In the genomic region with DNA sequence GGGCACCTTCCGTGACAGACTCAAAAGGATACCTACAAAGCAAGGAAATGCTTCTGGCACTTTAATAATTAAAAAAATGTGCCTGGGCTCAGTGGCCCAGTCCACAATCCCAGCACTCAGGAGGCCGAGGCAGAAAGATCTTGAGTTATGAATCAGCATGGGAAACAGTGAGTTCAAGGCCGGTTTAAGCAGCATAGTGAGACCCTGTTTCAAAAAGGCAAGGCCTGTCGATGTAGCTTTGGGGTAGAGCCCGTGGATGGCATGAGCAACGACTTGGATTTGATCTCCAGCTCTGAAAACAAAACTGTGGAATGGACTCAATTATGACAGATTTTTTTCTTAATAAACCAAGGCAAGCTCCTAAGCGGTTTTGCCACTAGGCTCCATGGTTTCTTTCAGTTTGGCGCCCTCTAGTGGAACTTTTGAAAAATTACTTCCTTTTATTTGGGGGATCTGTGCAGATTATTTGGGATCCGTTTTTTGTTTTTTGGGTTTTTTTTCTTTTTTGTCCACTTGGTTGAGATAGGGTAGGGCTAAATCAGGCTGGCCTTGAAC, we compare ENCODE assay signal across 8 mouse cellular contexts. TPM values are rescaled to one million over a fixed set of nuclear protein-coding genes. Genes with fewer than 3 reads are reported as not detected.
DNase-seq lines count a peak whose midpoint lies in the region; ATAC-seq and TF ChIP-seq lines count a peak whose summit lies in the region.

No protein-coding gene starts in this region.

- TF ChIP-seq POLR2A in limb, embryonic 14.5 days (IDR thresholded peaks at IDR 0.05; ENCODE audit: borderline replicate concordance, extremely low read depth, insufficient read depth, insufficient read length), result no peak

- no peaks in the 10 kb centered on the region for H3K4me1 ChIP-seq in hindbrain, embryonic 11.5 days (replicated peaks; ENCODE audit: control insufficient read depth, insufficient read depth, low read length)
- no peaks in the 10 kb centered on the region for H3K4me1 ChIP-seq in hindbrain, embryonic 16.5 days (ENCODE audit: control insufficient read depth, insufficient read depth, low read depth, low read length)
- no peaks in the 10 kb centered on the region for H3K4me1 ChIP-seq in limb, embryonic 14.5 days (ENCODE audit: control insufficient read depth, insufficient read depth, low read length)

- no peak overlapping the region for H3K9ac ChIP-seq in hindbrain, embryonic 11.5 days (ENCODE audit: low read depth, low read length)
- H3K9ac ChIP-seq in hindbrain, embryonic 16.5 days (ENCODE audit: low read depth, low read length), result no peak overlapping the region
- no peak overlapping the region for H3K9ac ChIP-seq in limb, embryonic 14.5 days (ENCODE audit: low read depth, low read length, severe bottlenecking)

- H3K27me3 ChIP-seq in hindbrain, embryonic 11.5 days (ENCODE audit: control insufficient read depth, insufficient read depth, low read length), result no peaks in the 10 kb centered on the region
- no peaks in the 10 kb centered on the region for H3K27me3 ChIP-seq in hindbrain, embryonic 16.5 days (replicated peaks; ENCODE audit: control insufficient read depth, insufficient read depth, low read length)
- no peaks in the 10 kb centered on the region for H3K27me3 ChIP-seq in limb, embryonic 14.5 days (ENCODE audit: control insufficient read depth, insufficient read depth, low read length)

- WGBS in hindbrain, embryonic 11.5 days, result 33% methylated on average over 9 of the region's 9 CpGs
- WGBS in hindbrain, embryonic 16.5 days, result 29% methylated on average over 9 of the region's 9 CpGs
- 22% methylated on average over 9 of the region's 9 CpGs for WGBS in limb, embryonic 14.5 days

- no peak overlapping the region for H3K27ac ChIP-seq in hindbrain, embryonic 11.5 days (ENCODE audit: low read depth, low read length)
- no peak overlapping the region for H3K27ac ChIP-seq in hindbrain, embryonic 16.5 days (ENCODE audit: low read depth, low read length)
- H3K27ac ChIP-seq in limb, embryonic 14.5 days (replicated peaks; ENCODE audit: low read depth, low read length), result no peak overlapping the region

- ATAC-seq in hindbrain, embryonic 11.5 days (ENCODE audit: low FRiP score), result no peak
- ATAC-seq in hindbrain, embryonic 16.5 days, result no peak
- peak; percentile 71; the same call in 1 of the 2 replicates for ATAC-seq in common myeloid progenitor, adult 5-6 weeks (replicated peaks; ENCODE audit: low read depth, poor library complexity, severe bottlenecking)
- no peak for ATAC-seq in limb, embryonic 14.5 days (ENCODE audit: low FRiP score, low read depth)

- no peak overlapping the region for H3K4me3 ChIP-seq in hindbrain, embryonic 11.5 days (ENCODE audit: low read depth, low read length)
- H3K4me3 ChIP-seq in hindbrain, embryonic 16.5 days (ENCODE audit: low read length), result no peak overlapping the region
- H3K4me3 ChIP-seq in limb, embryonic 14.5 days (replicated peaks; ENCODE audit: low read length), result no peak overlapping the region

- H3K4me2 ChIP-seq in hindbrain, embryonic 11.5 days (replicated peaks; ENCODE audit: low read depth, low read length), result no peak overlapping the region
- no peak overlapping the region for H3K4me2 ChIP-seq in hindbrain, embryonic 16.5 days (ENCODE audit: low read length)
- no peak overlapping the region for H3K4me2 ChIP-seq in limb, embryonic 14.5 days (replicated peaks; ENCODE audit: low read depth, low read length, severe bottlenecking)

- no peaks in the 10 kb centered on the region for H3K9me3 ChIP-seq in hindbrain, embryonic 11.5 days (ENCODE audit: control insufficient read depth, low read length)
- no peaks in the 10 kb centered on the region for H3K9me3 ChIP-seq in hindbrain, embryonic 16.5 days (ENCODE audit: control insufficient read depth, low read length)
- H3K9me3 ChIP-seq in limb, embryonic 14.5 days (ENCODE audit: control insufficient read depth, low read length), result no peaks in the 10 kb centered on the region

- H3K36me3 ChIP-seq in hindbrain, embryonic 11.5 days (ENCODE audit: control insufficient read depth, insufficient read depth, low read length), result no peaks in the 10 kb centered on the region
- no peaks in the 10 kb centered on the region for H3K36me3 ChIP-seq in hindbrain, embryonic 16.5 days (ENCODE audit: control insufficient read depth, insufficient read depth, low read length)
- no peaks in the 10 kb centered on the region for H3K36me3 ChIP-seq in limb, embryonic 14.5 days (ENCODE audit: control insufficient read depth, insufficient read depth, low read length)

- peak; percentile 80 for DNase-seq in hindbrain, embryonic 11.5 days (ENCODE audit: low spot score)
- peak; percentile 28 for DNase-seq in thymus, postnatal 14 days
- DNase-seq in thymus, postnatal 4 days, result no peak
- DNase-seq in limb, embryonic 14.5 days (ENCODE audit: low spot score), result peak; percentile 85
- DNase-seq in thymus, postnatal 25 days, result peak; percentile 18
- no peak for DNase-seq in right cerebral cortex, adult 2 months (ENCODE audit: low spot score in 2 of 2)

RNA-seq across cellular contexts. Expression of a gene that starts 7.4 kb away (rescaled TPM):
- polyA plus RNA-seq in hindbrain, embryonic 11.5 days (2014; fragmentation: Nextera tagmentation; extraction: Ambion mirVana), result 8.1 and 11.7 TPM in 2 replicates
- 0.74 and 0.87 TPM in 2 replicates for polyA plus RNA-seq in hindbrain, embryonic 16.5 days (2015; fragmentation: Nextera tagmentation; extraction: Ambion mirVana)
- total RNA-seq in common myeloid progenitor, adult 5-6 weeks (2017), result 24.7 and 25.5 TPM in 2 replicates
- polyA plus RNA-seq in limb, embryonic 14.5 days (2012; rRNA removed), result 4.5 and 5.1 TPM in 2 replicates
- polyA plus RNA-seq in limb, embryonic 14.5 days (2014; fragmentation: Nextera tagmentation; extraction: Ambion mirVana), result 6.2 and 6.9 TPM in 2 replicates

RNA-seq across cellular contexts. Expression of a gene that starts 43.7 kb away (rescaled TPM):
- polyA plus RNA-seq in hindbrain, embryonic 11.5 days (2014; fragmentation: Nextera tagmentation; extraction: Ambion mirVana), result 18.0 and 20.3 TPM in 2 replicates
- 17.2 TPM in 2 replicates for polyA plus RNA-seq in hindbrain, embryonic 16.5 days (2015; fragmentation: Nextera tagmentation; extraction: Ambion mirVana)
- 10.0 and 11.6 TPM in 2 replicates for total RNA-seq in common myeloid progenitor, adult 5-6 weeks (2017)
- polyA plus RNA-seq in limb, embryonic 14.5 days (2012; rRNA removed), result 10.4 and 12.3 TPM in 2 replicates
- polyA plus RNA-seq in limb, embryonic 14.5 days (2014; fragmentation: Nextera tagmentation; extraction: Ambion mirVana), result 18.4 and 22.3 TPM in 2 replicates

Comparison
In these comparisons a context has a peak if more than half of its experiments do, and no peak if none do; other contexts are left out.
1. DNase-seq: peak in hindbrain, embryonic 11.5 days (single experiment), thymus, postnatal 14 days (single experiment), limb, embryonic 14.5 days (single experiment) and thymus, postnatal 25 days (single experiment); none in thymus, postnatal 4 days (single experiment) and right cerebral cortex, adult 2 months (0 of 2).